Mouse (Mus musculus) G1E (cell line): Measurements from ENCODE around the gene Igf1.

Experiments used
- CTCF ChIP-seq: IDR thresholded peaks from 2 replicates; pipeline ENCODE4 v1.5.1; 2012; ENCODE audit warnings: low read depth, low read length, inconsistent platforms, mixed read lengths
- GATA1 ChIP-seq: IDR thresholded peaks from 2 replicates; pipeline ENCODE4 v1.6.1; 2012; ENCODE audit warnings: borderline replicate concordance, low read length, inconsistent platforms, mixed read lengths
- TAL1 ChIP-seq: conservative IDR thresholded peaks from 2 replicates; pipeline ENCODE4 v1.6.1; 2012; ENCODE audit warnings: low read depth, low read length, inconsistent platforms, mixed read lengths

DNA sequence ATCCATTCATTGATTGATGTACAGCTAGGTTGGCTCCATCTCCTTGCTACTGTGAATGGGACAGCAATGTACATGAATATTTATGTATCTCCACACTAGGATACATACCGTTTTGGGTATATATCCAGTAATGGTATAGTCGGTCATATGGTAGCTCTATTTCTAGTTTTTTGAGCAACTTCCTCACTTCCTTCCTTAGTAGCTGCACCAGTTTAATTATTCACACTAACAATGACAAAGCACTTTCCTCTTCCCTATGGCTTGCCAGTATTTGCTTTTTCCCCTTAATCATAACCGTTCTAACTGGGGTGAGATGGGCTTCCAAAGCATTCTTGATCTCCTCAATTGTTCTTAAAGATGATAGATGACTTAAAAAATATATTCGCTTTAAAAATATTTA is 15.6 kb upstream of the Igf1 start:
- no peak for TF ChIP-seq TAL1
- TF ChIP-seq CTCF = no peak
- TF ChIP-seq GATA1 = no peak
